Mouse (Mus musculus) adrenal gland, postnatal 14 days (tissue): Measurements from ENCODE around the gene Ifitm1. TPM values are rescaled to one million over a fixed set of nuclear protein-coding genes. Genes with fewer than 3 reads are reported as not detected.
"Not testable (repeated sequence)": the region's sequence is repeated elsewhere in the genome, so short reads cannot be mapped to it uniquely, and the experiment has no call there.

Experiments
- DNase-seq: peaks from one replicate; pipeline ENCODE4 v3.0.0; 2021; ENCODE audit warnings: mixed read lengths
- total RNA-seq: library from RNA; stranded (reverse); gene quantifications from 2 replicates; pipeline ENCODE4 v1.2.3, GENCODE M21; 2021

Ifitm1 gene
- total RNA-seq, 1 experiment from 2014 or later, result 7.3 TPM

DNA sequence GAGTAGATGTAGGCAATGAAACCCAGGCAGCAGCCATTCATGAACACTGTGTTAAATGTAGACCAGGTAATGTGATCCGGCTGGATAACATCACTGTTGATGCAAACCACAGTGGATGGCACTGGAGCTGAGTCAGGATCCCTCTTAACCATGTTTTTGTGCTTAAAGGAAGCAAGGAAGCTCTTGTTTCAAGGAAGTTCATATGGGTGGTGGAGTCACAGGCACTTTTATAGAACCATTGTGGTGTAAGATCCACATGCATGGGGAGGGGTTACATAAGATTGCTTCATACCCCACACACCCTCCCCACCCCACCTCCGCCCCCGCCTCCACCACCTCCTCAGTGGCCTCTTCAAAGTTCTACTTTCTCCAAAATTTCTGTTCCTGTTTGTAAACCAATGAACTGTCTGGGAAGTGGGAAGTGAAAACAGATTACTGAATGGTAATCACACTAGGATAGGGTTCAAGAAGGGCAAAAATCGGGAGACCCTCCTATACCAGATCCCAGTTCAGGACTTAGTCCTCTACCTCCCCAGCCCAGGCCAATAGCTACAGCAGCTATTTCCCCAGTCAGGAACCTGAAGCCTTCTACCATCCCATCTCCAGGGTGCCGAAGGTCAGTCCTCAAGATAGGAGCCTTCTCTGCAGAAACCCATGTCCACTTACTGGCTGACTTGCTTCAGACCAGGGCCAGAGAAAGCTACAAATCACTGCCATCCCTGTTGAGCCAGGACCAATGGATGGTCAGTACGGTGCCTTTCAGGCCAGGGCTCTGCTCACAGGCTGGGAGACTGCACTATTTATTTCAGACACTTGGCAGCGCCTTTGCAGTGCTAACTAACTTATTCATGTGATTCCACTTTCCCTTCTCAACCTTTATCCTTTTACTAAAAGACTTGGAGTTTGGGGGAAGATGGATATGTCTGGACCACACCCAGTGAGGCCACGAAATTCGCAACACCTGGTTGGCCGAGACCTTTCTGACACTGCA lies 50.0 kb downstream of the Ifitm1 start:
- no peak for DNase-seq

DNA sequence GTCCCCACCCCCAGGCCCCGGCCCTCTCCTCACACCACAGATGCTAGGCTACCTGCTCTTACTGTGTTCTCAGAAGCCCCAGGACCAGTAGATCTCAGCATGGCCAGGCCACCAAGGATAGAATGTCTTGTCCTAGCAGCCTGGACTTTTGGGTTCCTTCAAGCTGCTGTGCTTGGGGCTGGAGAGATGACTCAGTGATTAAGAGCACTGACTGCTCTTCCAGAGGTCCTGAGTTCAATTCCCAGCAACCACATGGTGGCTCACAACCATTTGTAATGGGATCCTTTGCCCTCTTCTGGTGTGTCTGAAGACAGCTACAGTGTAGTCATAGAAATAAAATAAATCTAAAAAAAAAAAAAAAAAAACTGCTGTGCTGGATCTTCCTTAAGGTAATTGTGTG lies 50.8 kb downstream of the Ifitm1 start, which contains the start of gene Ifitm6:
Ifitm6 (minus strand) TSS at position 101 of the 400 bp plus-strand sequence.
- not testable (repeated sequence) for DNase-seq

DNA sequence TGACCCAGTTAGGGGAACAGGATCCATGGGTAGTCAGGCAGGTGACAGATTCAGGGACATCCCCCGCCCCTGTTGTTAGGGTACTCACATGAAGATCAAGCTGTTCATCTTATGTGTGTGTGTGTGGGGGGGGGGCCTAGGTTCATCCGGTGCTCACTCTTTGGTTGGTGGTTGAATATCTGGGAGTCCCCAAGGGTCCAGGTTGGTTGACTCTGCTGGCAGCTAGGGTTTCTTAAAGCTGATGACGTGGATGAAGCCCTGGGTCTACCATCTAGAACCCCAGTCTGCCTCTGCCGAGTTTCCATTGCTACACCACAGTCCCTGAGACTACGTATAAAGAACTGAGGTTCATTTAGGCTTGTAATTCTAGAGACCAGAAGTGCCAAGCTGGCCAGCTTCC lies 52.0 kb downstream of the Ifitm1 start:
- DNase-seq, result no peak

Other genes starting within 250 kb of the Ifitm1 start
- 83.0 and 573 TPM in 2 replicates for gene Cyp2e1, start 203.5 kb upstream of the Ifitm1 start, total RNA-seq
- not detected in 2 replicates for gene Syce1, start 179.4 kb upstream of the Ifitm1 start, total RNA-seq
- gene Zfp941, start 145.0 kb upstream of the Ifitm1 start, total RNA-seq, result 1.9 and 2.6 TPM in 2 replicates
- 1.4 and 31.0 TPM in 2 replicates for gene Urah, start 132.2 kb upstream of the Ifitm1 start, total RNA-seq
- gene Scgb1c1, start 121.7 kb upstream of the Ifitm1 start, total RNA-seq, result not detected in 2 replicates
- gene Odf3, start 119.4 kb upstream of the Ifitm1 start, total RNA-seq, result not detected in 2 replicates
- 0.89 TPM in 1 of 2 replicates, not detected in the other for gene Gm45785, start 110.9 kb upstream of the Ifitm1 start, total RNA-seq
- gene Ric8a, start 110.3 kb upstream of the Ifitm1 start, total RNA-seq, result 44.8 and 61.1 TPM in 2 replicates
- 27.4 and 32.1 TPM in 2 replicates for gene Bet1l, start 109.6 kb upstream of the Ifitm1 start, total RNA-seq
- 114 TPM in 2 replicates for gene Psmd13, start 85.3 kb upstream of the Ifitm1 start, total RNA-seq
- gene Sirt3, start 84.9 kb upstream of the Ifitm1 start, total RNA-seq, result 63.5 and 64.7 TPM in 2 replicates
- gene Cox8b, start 66.8 kb upstream of the Ifitm1 start, total RNA-seq, result 3,010 and 3,145 TPM in 2 replicates
- 1.5 and 6.6 TPM in 2 replicates for gene Nlrp6, start 46.3 kb upstream of the Ifitm1 start, total RNA-seq
- gene Pgghg, start 25.8 kb upstream of the Ifitm1 start, total RNA-seq, result 26.9 and 28.9 TPM in 2 replicates
- gene Ifitm5, start 16.9 kb upstream of the Ifitm1 start, total RNA-seq, result 0.63 and 1.4 TPM in 2 replicates
- 1.1 TPM in 1 of 2 replicates, not detected in the other for gene Gm45717, start 11.3 kb upstream of the Ifitm1 start, total RNA-seq
- gene Ifitm2, start 11.2 kb upstream of the Ifitm1 start, total RNA-seq, result 458 and 515 TPM in 2 replicates
- 124 and 169 TPM in 2 replicates for gene Ifitm3, start 43.5 kb downstream of the Ifitm1 start, total RNA-seq
- gene Ifitm6, start 50.7 kb downstream of the Ifitm1 start, total RNA-seq, result 0.89 and 1.4 TPM in 2 replicates
- gene Gm17387, start 61.9 kb downstream of the Ifitm1 start, total RNA-seq, result not detected in 2 replicates
- 1.4 and 2.7 TPM in 2 replicates for gene B4galnt4, start 93.9 kb downstream of the Ifitm1 start, total RNA-seq
- 0.96 and 3.5 TPM in 2 replicates for gene Pkp3, start 111.0 kb downstream of the Ifitm1 start, total RNA-seq
- gene Sigirr, start 133.4 kb downstream of the Ifitm1 start, total RNA-seq, result 7.5 and 10.0 TPM in 2 replicates
- 0.22 and 0.38 TPM in 2 replicates for gene Ano9, start 150.6 kb downstream of the Ifitm1 start, total RNA-seq
- 46.2 and 49.6 TPM in 2 replicates for gene Ptdss2, start 155.2 kb downstream of the Ifitm1 start, total RNA-seq
- 186 and 200 TPM in 2 replicates for gene Rnh1, start 205.6 kb downstream of the Ifitm1 start, total RNA-seq
- gene Hras, start 226.8 kb downstream of the Ifitm1 start, total RNA-seq, result 81.7 and 83.6 TPM in 2 replicates
- gene Lrrc56, start 226.9 kb downstream of the Ifitm1 start, total RNA-seq, result 7.6 and 9.6 TPM in 2 replicates
- 0.26 and 0.34 TPM in 2 replicates for gene Lmntd2, start 246.9 kb downstream of the Ifitm1 start, total RNA-seq
- 4.9 and 5.2 TPM in 2 replicates for gene Rassf7, start 248.6 kb downstream of the Ifitm1 start, total RNA-seq